Mouse (Mus musculus) olfactory bulb, adult 2 months (tissue): Measurements from ENCODE around the gene Dlx2. TPM values are rescaled to one million over a fixed set of nuclear protein-coding genes. Genes with fewer than 3 reads are reported as not detected.

Experiments used
- H3K27ac ChIP-seq: fragments of 200-500 bp; 2 replicates; pipeline ENCODE4 v1.5.1; 2012; ENCODE audit warnings: low read depth, low read length; ENCODE audit not compliant: insufficient read depth
- H3K4me1 ChIP-seq: fragments of 200-500 bp; 2 replicates; pipeline ENCODE4 v1.6.1; 2012; ENCODE audit warnings: low read length; ENCODE audit not compliant: control insufficient read depth, insufficient read depth
- H3K4me3 ChIP-seq: fragments of 200-500 bp; 2 replicates; pipeline ENCODE4 v1.5.1; 2012; ENCODE audit warnings: mild to moderate bottlenecking, low read depth, low read length, moderate library complexity; ENCODE audit not compliant: insufficient read depth
- CTCF ChIP-seq: fragments of 200-500 bp; IDR thresholded peaks from 2 replicates; pipeline ENCODE4 v1.5.1; 2012; ENCODE audit warnings: low read depth, mild to moderate bottlenecking, low read length, moderate library complexity; ENCODE audit not compliant: insufficient read depth
- POLR2A ChIP-seq: fragments of 200-500 bp; IDR thresholded peaks from 2 replicates; pipeline ENCODE4 v1.6.1; 2012; ENCODE audit warnings: mild to moderate bottlenecking, low read depth, low read length, moderate library complexity; ENCODE audit not compliant: insufficient read depth
- WGBS: fragments of 180-500 bp; shearing (Covaris S2); methylation state at CpG from one replicate; pipeline ENCODE4 v1.1.7; 2018; 5-methylcytosine and 5-hydroxymethylcytosine counted together
- polyA plus RNA-seq: library from polyadenylated mRNA; stranded (reverse); fragments of >200 nt; gene quantifications from 2 replicates; pipeline ENCODE4 v1.2.4, GENCODE M21; 2012; ENCODE audit warnings: low replicate concordance; ENCODE audit not compliant: missing spikeins, insufficient read depth, insufficient read length

Gene Dlx2
- polyA plus RNA-seq, 1 experiment = not detected

- Histone ChIP-seq H3K4me1 (peaks cover 15% of the 10 kb centered on the region; the same call in 1 of the 2 replicates), H3K4me3 (peak overlapping the region; percentile 56), H3K27ac (peak overlapping the region; percentile 99)
- TF ChIP-seq CTCF (no peak), POLR2A (peak; percentile 41; the same call in 1 of the 2 replicates)
- whole genome bisulfite sequencing = 1% methylated on average over 34 of the region's 34 CpGs
Observed at GRCm38 (mm10) chr2:71530391-71531123, 16.0 kb downstream of the Dlx2 start.

- Histone ChIP-seq H3K4me3 (peak overlapping the region; percentile 56), H3K4me1 (peaks cover 20% of the 10 kb centered on the region), H3K27ac (peak overlapping the region; percentile 87)
- TF ChIP-seq CTCF (no peak), POLR2A (peak; percentile 72; the same call in 1 of the 2 replicates)
- 1% methylated on average over 60 of the region's 60 CpGs for whole genome bisulfite sequencing
Observed at GRCm38 (mm10) chr2:71529511-71530351, 16.8 kb downstream of the Dlx2 start.

- TF ChIP-seq CTCF (no peak), POLR2A (peak; percentile 31; the same call in 1 of the 2 replicates)
- Histone ChIP-seq H3K27ac (peak overlapping the region; percentile 87), H3K4me1 (peaks cover 19% of the 10 kb centered on the region), H3K4me3 (peak overlapping the region; percentile 56)
- WGBS = under 1% methylated on average over 56 of the region's 57 CpGs
Observed at GRCm38 (mm10) chr2:71528714-71529510, 17.6 kb downstream of the Dlx2 start.

- Histone ChIP-seq H3K4me1 (peaks cover 25% of the 10 kb centered on the region), H3K4me3 (peak within 1 kb of the TSS; percentile 56), H3K27ac (peak within 1 kb of the TSS; percentile 87)
- 4% methylated on average over 26 of the region's 26 CpGs for WGBS
- no peak for TF ChIP-seq POLR2A
- no peak for TF ChIP-seq CTCF
Observed at GRCm38 (mm10) chr2:71528014-71528713, 18.4 kb downstream of the Dlx2 start, which contains the start of gene Dlx1. Gene Dlx1 (plus strand): TSS chr2:71528113.

GRCm38 (mm10) chr2:71527323-71528013, 19.1 kb downstream of the Dlx2 start:
- Histone ChIP-seq H3K27ac (peak overlapping the region; percentile 87), H3K4me3 (peak overlapping the region; percentile 48)

GRCm38 (mm10) chr2:71526595-71527322, 19.8 kb downstream of the Dlx2 start:
- 13% methylated on average over 10 of the region's 10 CpGs for WGBS
- Histone ChIP-seq H3K4me3 (peak overlapping the region; percentile 48), H3K4me1 (peaks cover 28% of the 10 kb centered on the region), H3K27ac (peak overlapping the region; percentile 87)
- TF ChIP-seq POLR2A (no peak), CTCF (no peak)

More at GRCm38 (mm10) chr2:71527323-71528013, 19.1 kb downstream of the Dlx2 start:
- WGBS = 11% methylated on average over 24 of the region's 24 CpGs
- peaks cover 28% of the 10 kb centered on the region for H3K4me1 ChIP-seq
- TF ChIP-seq CTCF (no peak), POLR2A (no peak)

GRCm38 (mm10) chr2:71524763-71525162, 21.8 kb downstream of the Dlx2 start:
- 31% methylated on average over 13 of the region's 13 CpGs for WGBS
- Histone ChIP-seq H3K27ac (peak overlapping the region; percentile 96), H3K4me3 (peak overlapping the region; percentile 30), H3K4me1 (peaks cover 38% of the 10 kb centered on the region)
- no peak for TF ChIP-seq POLR2A
- TF ChIP-seq CTCF = no peak

GRCm38 (mm10) chr2:71523431-71523830, 23.1 kb downstream of the Dlx2 start:
- Histone ChIP-seq H3K4me1 (peaks cover 39% of the 10 kb centered on the region), H3K4me3 (no peak overlapping the region), H3K27ac (peak overlapping the region; percentile 71)
- WGBS = 32% methylated on average over 4 of the region's 4 CpGs
- TF ChIP-seq CTCF = no peak
- no peak for TF ChIP-seq POLR2A
